ENCODE assay signal across 17 mouse cellular contexts in the genomic region with DNA sequence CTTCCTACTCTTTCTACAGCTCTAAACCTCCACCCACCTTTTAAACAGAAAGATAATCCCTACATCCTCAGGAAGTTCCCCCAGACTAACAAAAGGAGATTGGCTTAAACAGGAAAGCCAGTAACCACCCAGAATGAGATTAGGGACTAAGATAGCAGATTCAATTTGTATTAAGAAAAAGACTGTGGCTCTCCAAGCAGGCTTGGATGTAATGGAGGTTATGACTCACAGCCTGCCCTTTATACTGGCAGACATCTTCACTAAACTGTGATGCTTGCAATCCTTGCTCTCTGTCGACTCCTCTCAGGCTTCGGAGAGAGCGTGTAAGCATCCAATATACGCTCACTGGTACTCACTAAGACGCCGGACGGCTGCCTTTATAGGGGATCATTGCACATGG.
A peak's percentile ranks its signal among the peaks of the same experiment; 100 is the strongest.
DNase-seq lines count a peak whose midpoint lies in the region; ATAC-seq lines count a peak whose summit lies in the region.
"Had no signal": no experiment of that assay in that cellular context is flagged by ENCODE, and none has a peak within 500 bp of the region (broad histone marks: within the 10 kb centered on the region; RNA-seq: fewer than 3 reads in every experiment).

No protein-coding gene starts in this region.

- intact Hi-C loops in heart, postnatal 36 days (cut with DNase I): no loop called here

- no peak for DNase-seq in heart, postnatal 36 days
- DNase-seq in liver: no peak
- DNase-seq in CD4-positive helper T cell, adult 2 months (ENCODE audit: low read depth, low spot score): peak; percentile 26
- DNase-seq in limb, embryonic 10.5 days (ENCODE audit: low spot score): no peak
- DNase-seq in right cerebral cortex, adult 18-20 months: no peak
- DNase-seq: cerebellum, postnatal 14 days; gastrocnemius, postnatal 25 days; kidney, adult 9 months; kidney, postnatal 36 days; layer of hippocampus, adult 9-11 months; retina, postnatal 1 day; thymus, postnatal 4 days had no signal

- no peaks in the 10 kb centered on the region for H3K9me3 ChIP-seq in heart, embryonic 11.5 days (replicated peaks; ENCODE audit: control insufficient read depth, low read length)
- no peaks in the 10 kb centered on the region for H3K9me3 ChIP-seq in liver, embryonic 12.5 days (replicated peaks)
- no peaks in the 10 kb centered on the region for H3K9me3 ChIP-seq in limb, embryonic 10.5 days (replicated peaks)
- H3K9me3 ChIP-seq: hindbrain, embryonic 12.5 days; limb, embryonic 12.5 days; neural tube, embryonic 15.5 days had no signal

- H3K9ac ChIP-seq in heart, embryonic 11.5 days (ENCODE audit: low read depth, low read length): no peak overlapping the region
- H3K9ac ChIP-seq in liver, embryonic 12.5 days: no peak overlapping the region
- H3K9ac ChIP-seq: hindbrain, embryonic 12.5 days; limb, embryonic 12.5 days; neural tube, embryonic 15.5 days had no signal

- H3K27me3 ChIP-seq in heart, embryonic 11.5 days (ENCODE audit: control insufficient read depth, insufficient read depth, low read length): no peaks in the 10 kb centered on the region
- no peaks in the 10 kb centered on the region for H3K27me3 ChIP-seq in liver, embryonic 12.5 days (replicated peaks)
- no peaks in the 10 kb centered on the region for H3K27me3 ChIP-seq in limb, embryonic 10.5 days (ENCODE audit: low read depth, poor library complexity, severe bottlenecking)
- H3K27me3 ChIP-seq: hindbrain, embryonic 12.5 days; limb, embryonic 12.5 days; neural tube, embryonic 15.5 days had no signal

- H3K4me1 ChIP-seq in heart, embryonic 11.5 days (ENCODE audit: control insufficient read depth, insufficient read depth, low read length): no peaks in the 10 kb centered on the region
- H3K4me1 ChIP-seq in liver, embryonic 12.5 days: peaks cover 13% of the 10 kb centered on the region
- peaks cover 13% of the 10 kb centered on the region for H3K4me1 ChIP-seq in limb, embryonic 10.5 days

- no peak; the same call in 1 of the 2 replicates for ATAC-seq in heart, embryonic 11.5 days (replicated peaks; ENCODE audit: insufficient number of reproducible peaks, low FRiP score, low TSS enrichment)
- ATAC-seq in liver, embryonic 12.5 days: no peak

- no peak overlapping the region for H3K4me3 ChIP-seq in heart, embryonic 11.5 days (ENCODE audit: low read depth, low read length)
- no peak overlapping the region for H3K4me3 ChIP-seq in liver, embryonic 12.5 days
- no peak overlapping the region for H3K4me3 ChIP-seq in limb, embryonic 10.5 days
- H3K4me3 ChIP-seq: hindbrain, embryonic 12.5 days; limb, embryonic 12.5 days; neural tube, embryonic 15.5 days had no signal

- 80% methylated on average over 7 of the region's 7 CpGs for WGBS in heart, embryonic 11.5 days (ENCODE audit: insufficient replicate concordance)
- WGBS in liver, embryonic 12.5 days (ENCODE audit: insufficient replicate concordance): 69% methylated on average over 7 of the region's 7 CpGs
- 92% methylated on average over 7 of the region's 7 CpGs for WGBS in limb, embryonic 10.5 days

- no peak overlapping the region for H3K4me2 ChIP-seq in heart, embryonic 11.5 days
- no peak overlapping the region for H3K4me2 ChIP-seq in liver, embryonic 12.5 days
- H3K4me2 ChIP-seq: hindbrain, embryonic 12.5 days; limb, embryonic 12.5 days; neural tube, embryonic 15.5 days had no signal

- H3K36me3 ChIP-seq in heart, embryonic 11.5 days (ENCODE audit: control insufficient read depth, insufficient read depth, low read length): no peaks in the 10 kb centered on the region
- H3K36me3 ChIP-seq in liver, embryonic 12.5 days: no peaks in the 10 kb centered on the region
- no peaks in the 10 kb centered on the region for H3K36me3 ChIP-seq in limb, embryonic 10.5 days
- H3K36me3 ChIP-seq: hindbrain, embryonic 12.5 days; limb, embryonic 12.5 days had no signal

- H3K27ac ChIP-seq in heart, embryonic 11.5 days (ENCODE audit: low read depth, low read length): peak overlapping the region; percentile 54
- peak overlapping the region; percentile 62 for H3K27ac ChIP-seq in liver, embryonic 12.5 days
- peak overlapping the region; percentile 51; the same call in 1 of the 2 replicates for H3K27ac ChIP-seq in limb, embryonic 10.5 days
- H3K27ac ChIP-seq: limb, embryonic 12.5 days; neural tube, embryonic 15.5 days had no signal
